Mouse (Mus musculus) layer of hippocampus, postnatal 14 days (tissue): Measurements from ENCODE around the gene Upf3b. TPM values are rescaled to one million over a fixed set of nuclear protein-coding genes. Genes with fewer than 3 reads are reported as not detected.
"Not testable (repeated sequence)": the region's sequence is repeated elsewhere in the genome, so short reads cannot be mapped to it uniquely, and the experiment has no call there.

Experiments
- DNase-seq, 2 experiments: peaks; one replicate each; pipeline ENCODE4 v3.0.0; 2021 to 2022; ENCODE audit warnings: low spot score in 2 of 2, mixed read lengths in 1 of 2
- long read RNA-seq, 2 experiments: library from polyadenylated mRNA; stranded (forward); transcript quantifications; one replicate each; pipeline ENCODE4 v2.0.0; 2021
- total RNA-seq, 2 experiments: library from RNA; stranded (reverse); gene quantifications; 2 replicates each; pipeline ENCODE4 v1.2.3; 2021

Gene Upf3b
- total RNA-seq: 10 to 100 TPM; 19.1 to 19.3 TPM
- long read RNA-seq, experiment 1, partial matches to known transcripts: 0 of 8 reads
- long read RNA-seq, experiment 1, other reads (novel, unspliced or antisense): 4 of 8 reads
- long read RNA-seq, experiment 2, partial matches to known transcripts: 3 of 9 reads
- long read RNA-seq, experiment 2, other reads (novel, unspliced or antisense): 2 of 9 reads

DNA sequence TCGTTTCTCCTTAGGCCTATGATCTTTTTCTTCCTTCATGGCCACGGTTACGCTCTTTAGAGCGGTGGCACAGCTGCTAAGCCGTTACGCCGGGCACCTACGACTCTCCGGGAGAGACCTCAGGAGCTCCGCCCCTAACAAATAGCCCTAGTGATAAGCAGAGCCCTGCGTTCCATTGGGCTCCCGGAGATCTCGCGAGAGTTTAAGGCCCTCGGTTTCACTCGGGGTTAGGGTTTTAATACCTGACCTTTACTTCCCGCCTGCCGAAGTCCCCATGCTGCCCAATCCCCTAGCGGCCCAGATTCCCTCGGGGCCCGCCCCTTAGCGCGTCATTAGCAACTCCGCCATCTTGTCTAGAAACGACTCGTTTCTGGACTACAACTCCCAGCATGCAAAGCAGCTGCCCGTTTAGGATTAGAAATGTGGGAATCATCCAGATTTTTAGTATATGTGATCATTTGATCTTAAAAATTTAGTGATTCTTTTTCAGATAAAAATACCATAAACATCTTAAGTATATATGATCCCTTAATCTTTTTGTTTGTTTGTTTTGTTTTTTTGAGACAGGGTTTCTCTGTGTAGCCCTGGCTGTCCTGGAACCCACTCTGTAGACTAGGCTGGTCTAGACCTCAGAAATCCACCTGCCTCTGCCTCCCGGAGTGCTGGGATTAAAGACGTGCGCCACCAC, at the start of gene Upf3b:
TSS of gene Upf3b (minus strand) at position 130 of the 688 bp plus-strand sequence.
- peak; percentile 80 to 94 for DNase-seq

GRCm38 (mm10) chrX:37157839-37158238, 47.7 kb upstream of the Upf3b start:
- no peak for DNase-seq

GRCm38 (mm10) chrX:37144954-37145353, 34.8 kb upstream of the Upf3b start:
- DNase-seq: no peak

DNA sequence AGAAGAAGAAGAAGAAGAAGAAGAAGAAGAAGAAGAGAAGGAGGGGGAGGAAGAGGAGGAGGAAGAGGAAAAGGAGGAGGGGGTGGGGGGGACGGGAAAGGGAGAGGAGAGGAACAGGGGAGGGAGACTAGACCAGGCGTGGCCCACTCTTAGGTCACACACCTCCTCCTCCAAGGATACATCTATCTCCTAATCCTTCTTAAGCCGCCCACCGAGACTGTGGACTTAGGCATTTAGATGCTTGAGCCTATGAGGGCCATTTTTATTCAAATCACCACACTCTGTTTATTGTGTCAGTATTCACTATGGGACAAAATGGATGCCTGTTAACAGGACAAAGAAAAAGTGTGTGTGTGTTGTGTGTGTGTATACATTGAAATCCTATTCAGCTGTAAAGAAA, 34.4 kb upstream of the Upf3b start:
- DNase-seq: not testable (repeated sequence)

GRCm38 (mm10) chrX:37141732-37142131, 31.6 kb upstream of the Upf3b start:
- DNase-seq: no peak

- DNase-seq: peak; percentile 73 to 83
Observed at GRCm38 (mm10) chrX:37126671-37127358, 16.7 kb upstream of the Upf3b start, which contains the start of gene Nkap. Nkap (plus strand) TSS chrX:37126795.

GRCm38 (mm10) chrX:37125511-37125910, 15.4 kb upstream of the Upf3b start:
- no peak for DNase-seq

GRCm38 (mm10) chrX:37120212-37120611, 10.1 kb upstream of the Upf3b start:
- DNase-seq: no peak

GRCm38 (mm10) chrX:37119585-37119984, 9.5 kb upstream of the Upf3b start:
- no peak for DNase-seq

DNA sequence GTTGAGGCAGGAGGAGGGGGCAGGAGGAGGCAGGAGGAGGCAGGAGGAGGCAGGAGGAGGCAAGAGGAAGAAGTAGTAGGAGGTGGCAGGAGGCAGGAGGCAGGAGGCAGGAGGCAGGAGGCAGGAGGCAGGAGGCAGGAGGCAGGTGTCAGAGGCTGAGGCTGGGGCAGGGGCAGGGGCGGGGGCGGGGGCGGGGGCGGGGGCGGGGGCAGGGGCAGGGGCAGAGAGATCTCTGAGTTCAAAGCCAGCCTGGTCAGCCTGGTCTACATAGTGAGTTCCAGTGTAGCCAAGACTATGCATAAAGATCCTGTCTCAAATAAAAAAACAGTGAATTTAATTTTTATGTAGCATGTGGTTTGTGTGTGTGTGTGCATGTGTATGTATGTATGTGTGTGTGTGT, 7.0 kb upstream of the Upf3b start:
- no peak for DNase-seq

DNA sequence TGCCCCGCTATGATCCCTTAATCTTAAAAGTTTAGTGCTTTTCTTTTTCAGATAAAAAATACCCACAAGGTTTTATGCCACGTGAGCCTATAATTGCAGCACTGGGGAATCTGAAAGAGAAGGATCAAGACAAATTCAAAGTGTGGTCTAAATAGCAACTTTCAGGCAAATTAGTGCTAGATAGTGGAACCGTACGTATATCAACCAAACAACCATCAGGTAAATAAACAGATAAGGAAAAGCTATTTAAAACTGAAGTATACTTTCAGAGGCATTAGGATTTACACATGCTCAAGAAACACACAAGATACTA, 715 bp upstream of the Upf3b start:
- no peak for DNase-seq

DNA sequence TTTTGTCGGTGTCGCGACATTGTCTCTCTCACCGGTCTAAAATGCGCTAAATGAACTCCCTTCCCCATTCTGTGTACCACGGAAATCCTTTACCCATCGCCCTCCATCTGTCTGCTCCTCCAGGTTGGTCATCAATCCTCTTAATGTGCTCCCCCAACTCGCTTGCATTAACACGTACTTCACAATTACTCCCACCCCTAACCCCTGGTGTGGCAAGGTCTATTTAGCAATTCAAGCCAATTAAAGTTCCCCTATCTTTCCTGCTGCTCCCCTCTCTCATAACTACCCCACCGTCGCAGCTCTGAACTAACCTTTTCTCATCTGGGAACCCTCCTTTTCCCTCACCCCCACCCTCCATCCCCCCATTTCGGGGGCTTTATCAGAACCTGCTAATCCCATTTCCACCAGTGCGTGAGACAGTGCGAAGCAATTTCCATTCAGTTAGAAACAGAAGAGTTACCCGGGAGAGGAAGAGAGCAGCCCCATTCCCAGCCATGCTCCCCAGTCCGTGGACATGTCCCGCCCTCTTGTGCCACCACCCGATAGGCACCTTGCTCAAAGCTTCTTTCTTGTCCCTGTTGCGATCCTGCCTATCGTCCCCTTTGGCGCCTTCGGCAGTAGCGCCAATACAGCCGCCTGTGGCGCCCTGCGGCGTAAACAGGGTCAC, 463 bp downstream of the Upf3b start:
- no peak for DNase-seq

DNA sequence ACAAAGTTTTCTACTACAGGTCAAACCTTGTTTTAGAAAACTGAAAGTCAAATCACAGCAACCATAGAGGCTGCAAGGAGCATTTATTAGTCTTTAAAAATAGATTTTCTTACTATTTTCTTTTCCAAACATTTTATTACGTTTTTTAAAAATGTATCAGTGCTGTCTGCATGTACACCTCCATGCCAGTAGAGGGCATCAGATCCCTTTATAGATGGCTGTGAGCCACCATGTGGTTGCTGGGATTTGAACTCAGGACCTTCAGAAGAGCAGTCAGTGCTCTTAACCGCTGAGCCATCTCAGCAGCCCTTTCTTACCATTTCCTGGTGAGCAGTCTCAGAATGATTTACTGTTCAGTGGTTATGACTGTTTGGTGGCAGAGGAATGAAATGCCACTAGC, 6.3 kb downstream of the Upf3b start:
- DNase-seq: no peak

DNA sequence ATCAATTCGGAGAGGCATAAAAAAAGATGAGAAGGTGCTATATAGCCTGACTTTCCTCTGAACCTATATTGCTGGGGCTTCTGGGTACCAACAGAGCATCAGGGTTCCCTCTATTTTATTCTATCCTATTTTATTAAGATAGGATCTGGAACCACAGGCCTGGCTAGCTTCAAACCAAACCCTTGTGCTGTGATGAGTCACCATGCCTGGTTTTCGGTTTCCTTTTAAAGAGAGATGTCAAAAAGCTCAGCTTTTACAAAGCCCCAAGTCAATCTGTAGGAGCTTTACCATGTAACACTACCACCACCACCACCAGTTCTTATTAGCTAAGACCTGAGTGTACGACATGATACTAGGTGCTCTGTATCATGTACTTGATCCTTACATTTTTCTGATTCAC, 11.4 kb downstream of the Upf3b start:
- no peak for DNase-seq

DNA sequence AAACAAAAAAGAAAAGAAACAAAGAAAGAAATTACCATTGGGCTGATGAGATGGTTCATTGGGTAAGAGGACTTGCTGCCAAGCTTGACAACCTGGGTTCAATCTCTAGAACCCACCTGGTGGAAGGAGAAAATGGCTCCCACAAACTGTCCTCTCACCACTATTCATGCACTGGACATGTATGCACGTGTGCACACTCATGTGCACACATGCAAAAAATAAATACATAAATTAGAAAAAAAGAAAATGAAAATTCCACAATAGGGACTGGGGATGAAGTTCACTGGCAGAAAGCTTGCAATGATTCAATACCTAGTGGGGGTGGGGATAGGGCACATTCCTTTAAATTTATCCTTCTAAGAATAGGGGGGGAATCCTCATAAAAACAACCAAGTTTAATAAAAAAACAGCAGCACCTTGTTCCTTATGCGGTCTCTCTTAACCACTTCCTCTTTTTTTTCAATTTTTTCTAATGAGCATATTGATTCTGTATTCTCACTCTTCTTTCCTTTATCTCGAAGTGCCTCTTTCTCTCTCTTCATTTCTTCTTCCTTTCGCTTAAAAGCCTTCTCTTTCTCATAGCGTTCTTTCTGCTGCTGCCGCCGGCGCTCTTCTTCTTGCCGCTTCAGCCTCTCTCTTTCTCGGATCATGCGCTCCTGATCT, 14.9 kb downstream of the Upf3b start:
- no peak for DNase-seq

GRCm38 (mm10) chrX:37091457-37091856, 18.7 kb downstream of the Upf3b start:
- no peak for DNase-seq

DNA sequence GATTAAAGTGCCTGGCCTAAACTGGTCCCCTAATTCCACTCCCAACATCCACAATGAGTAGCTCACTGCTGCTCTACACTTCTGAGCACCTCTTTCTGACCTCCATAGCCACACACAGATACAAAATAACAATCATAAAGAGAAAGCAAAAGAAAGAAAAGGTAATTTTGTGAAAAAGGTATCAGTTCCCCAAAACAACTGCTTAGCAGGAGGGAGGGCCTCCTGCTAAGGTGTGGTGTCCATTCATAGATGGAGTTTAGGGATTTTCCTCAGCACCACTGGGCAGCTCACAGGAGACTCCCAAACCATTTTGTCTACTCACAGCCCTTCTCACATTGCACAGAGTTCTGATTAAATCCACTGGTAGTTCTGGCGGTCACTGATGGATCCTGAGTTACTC, 21.3 kb downstream of the Upf3b start:
- DNase-seq: no peak

GRCm38 (mm10) chrX:37085665-37086064, 24.5 kb downstream of the Upf3b start:
- no peak for DNase-seq

- DNase-seq: peak; percentile 83 to 87
Observed at GRCm38 (mm10) chrX:37084927-37085660, 25.0 kb downstream of the Upf3b start, which contains the start of gene Rpl39. Rpl39 (minus strand) TSS chrX:37085402.

DNA sequence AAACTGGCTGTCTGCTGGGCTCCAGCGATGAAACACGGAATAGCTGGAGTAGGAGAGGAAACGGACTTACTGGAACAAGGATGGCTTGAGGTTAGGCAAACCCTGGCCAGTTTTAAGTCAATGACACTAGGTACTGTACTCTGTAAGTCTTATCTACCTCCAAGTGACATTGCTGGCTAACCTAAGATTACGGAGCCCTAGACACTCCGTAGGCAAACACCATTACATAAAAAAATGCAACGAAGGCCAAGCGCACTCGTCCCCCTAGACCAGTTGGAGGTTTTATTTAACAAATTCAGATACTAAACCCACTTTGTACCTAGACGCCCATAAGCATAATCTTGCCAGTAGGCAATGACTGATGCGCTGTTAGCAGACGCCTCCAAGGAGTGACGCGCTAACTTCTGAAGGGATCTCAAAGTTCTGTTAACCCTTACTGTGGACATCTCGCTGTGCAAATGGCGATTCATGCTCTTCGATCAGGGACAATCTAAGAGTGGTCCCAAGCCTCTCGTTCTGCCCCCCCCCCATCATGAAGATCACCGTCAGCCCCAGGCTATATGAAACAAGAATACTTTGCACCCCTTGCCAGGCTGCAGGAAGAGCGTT, 25.7 kb downstream of the Upf3b start:
- DNase-seq: peak in 1 of 2 experiments; percentile 22
